Mouse (Mus musculus) midbrain, embryonic 14.5 days (tissue): Measurements from ENCODE around the gene Ift46. TPM values are rescaled to one million over a fixed set of nuclear protein-coding genes. Genes with fewer than 3 reads are reported as not detected.

Source experiments
- ATAC-seq: fragments of 200-750 bp; cut with Nextera tagmentation; 2 replicates; pipeline ENCODE4 v1.8.0; 2017; ENCODE audit warnings: moderate number of reproducible peaks, moderate library complexity; ENCODE audit not compliant: low FRiP score, low TSS enrichment
- DNase-seq: peaks from one replicate; pipeline ENCODE4 v3.0.0-alpha.2; 2015
- H3K27ac ChIP-seq: fragments of 300-500 bp; sonication (generic); replicated peaks from 2 replicates; pipeline ENCODE4 v1.5.1; 2014; ENCODE audit warnings: mild to moderate bottlenecking, low read depth, low read length, moderate library complexity
- H3K27me3 ChIP-seq: fragments of 300-500 bp; sonication (generic); 2 replicates; pipeline ENCODE4 v1.6.1; 2014; ENCODE audit warnings: low read length, control low read depth, mixed read lengths; ENCODE audit not compliant: control insufficient read depth, insufficient read depth
- H3K36me3 ChIP-seq: fragments of 300-500 bp; sonication (generic); 2 replicates; pipeline ENCODE4 v1.6.1; 2014; ENCODE audit warnings: low read length, control low read depth; ENCODE audit not compliant: control insufficient read depth, insufficient read depth
- H3K4me1 ChIP-seq: fragments of 300-500 bp; sonication (generic); 2 replicates; pipeline ENCODE4 v1.6.1; 2014; ENCODE audit warnings: mild to moderate bottlenecking, antibody characterized with exemption, low read length, control low read depth; ENCODE audit not compliant: control insufficient read depth, insufficient read depth
- H3K4me2 ChIP-seq: fragments of 300-500 bp; sonication (generic); 2 replicates; pipeline ENCODE4 v1.6.1; 2014; ENCODE audit warnings: mild to moderate bottlenecking, low read length, moderate library complexity
- H3K4me3 ChIP-seq: fragments of 300-500 bp; sonication (generic); replicated peaks from 2 replicates; pipeline ENCODE4 v1.5.1; 2014; ENCODE audit warnings: low read depth, low read length
- H3K9ac ChIP-seq: fragments of 300-500 bp; sonication (generic); replicated peaks from 2 replicates; pipeline ENCODE4 v1.6.1; 2014; ENCODE audit warnings: mild to moderate bottlenecking, low read length, moderate library complexity
- H3K9me3 ChIP-seq: fragments of 300-500 bp; sonication (generic); 2 replicates; pipeline ENCODE4 v1.6.1; 2016; ENCODE audit warnings: low read length, control low read depth, mixed read lengths; ENCODE audit not compliant: control insufficient read depth
- WGBS: fragments of 180-500 bp; shearing (Covaris S2); extraction: QIAGEN DNeasy Blood & Tissue Kit; methylation state at CpG from one replicate; pipeline ENCODE4 v1.1.7; 2014; 5-methylcytosine and 5-hydroxymethylcytosine counted together
- polyA plus RNA-seq: library from polyadenylated mRNA; unstranded; fragments of >200 nt; fragmentation: Nextera tagmentation; extraction: Ambion mirVana; gene quantifications from 2 replicates; pipeline ENCODE4 v1.2.1, GENCODE M21; 2014

The Ift46 gene
- polyA plus RNA-seq, 1 experiment from 2014 or later, result 187 TPM

- ATAC-seq (no peak), DNase-seq (peak; percentile 56)
- H3K4me3 ChIP-seq, result no peak overlapping the region
- no peak overlapping the region for H3K4me2 ChIP-seq
- no peak overlapping the region for H3K27ac ChIP-seq
- H3K4me1 ChIP-seq, result no peaks in the 10 kb centered on the region
- no peaks in the 10 kb centered on the region for H3K9me3 ChIP-seq
- no peaks in the 10 kb centered on the region for H3K27me3 ChIP-seq
- 91% methylated on average over 10 of the region's 10 CpGs for WGBS
- no peak overlapping the region for H3K9ac ChIP-seq
- H3K36me3 ChIP-seq, result peaks cover 90% of the 10 kb centered on the region
Measured at GRCm38 (mm10) chr9:44841241-44841640, 73.5 kb downstream of the Ift46 start.

Other genes starting within 250 kb of the Ift46 start
- 0.11 TPM in 1 of 2 replicates, not detected in the other for gene Cxcr5, start 206.0 kb upstream of the Ift46 start, polyA plus RNA-seq
- gene Ddx6, start 163.0 kb upstream of the Ift46 start, polyA plus RNA-seq, result 26.4 and 51.8 TPM in 2 replicates
- not detected in 2 replicates for gene Treh, start 94.7 kb upstream of the Ift46 start, polyA plus RNA-seq
- gene Phldb1, start 32.7 kb upstream of the Ift46 start, polyA plus RNA-seq, result 46.7 and 51.1 TPM in 2 replicates
- 99.8 and 160 TPM in 2 replicates for gene Arcn1, start 63 bp upstream of the Ift46 start, polyA plus RNA-seq
- 10.0 and 15.6 TPM in 2 replicates for gene Tmem25, start 31.4 kb downstream of the Ift46 start, polyA plus RNA-seq
- 0.41 and 0.72 TPM in 2 replicates for gene Ttc36, start 35.2 kb downstream of the Ift46 start, polyA plus RNA-seq
- 21.0 and 22.2 TPM in 2 replicates for gene Kmt2a, start 113.4 kb downstream of the Ift46 start, polyA plus RNA-seq
- 698 and 917 TPM in 2 replicates for gene Atp5l, start 152.8 kb downstream of the Ift46 start, polyA plus RNA-seq
- gene Ube4a, start 197.7 kb downstream of the Ift46 start, polyA plus RNA-seq, result 53.0 and 59.0 TPM in 2 replicates
- not detected in 2 replicates for gene Cd3g, start 212.5 kb downstream of the Ift46 start, polyA plus RNA-seq
- not detected in 2 replicates for gene Cd3d, start 213.9 kb downstream of the Ift46 start, polyA plus RNA-seq
- gene Cd3e, start 241.7 kb downstream of the Ift46 start, polyA plus RNA-seq, result not detected in 2 replicates